ENCODE assay signal across 8 mouse cellular contexts in genomic region chr2:31151892-31152812, GRCm38 (mm10). TPM values are rescaled to one million over a fixed set of nuclear protein-coding genes. Genes with fewer than 3 reads are reported as not detected.
DNase-seq lines count a peak whose midpoint lies in the region; ATAC-seq and TF ChIP-seq lines count a peak whose summit lies in the region.

Gpr107 (plus strand) TSS chr2:31152316.

- peak; percentile 96 for TF ChIP-seq POLR2A in testis, adult 2 months (IDR thresholded peaks at IDR 0.05; ENCODE audit: control insufficient read depth, low read depth, low read length)

- H3K27ac ChIP-seq in forebrain, embryonic 10.5 days: peak within 1 kb of the TSS; percentile 94
- H3K27ac ChIP-seq in heart, embryonic 15.5 days: peak within 1 kb of the TSS; percentile 81
- H3K27ac ChIP-seq in liver, embryonic 16.5 days (ENCODE audit: low read length): peak within 1 kb of the TSS; percentile 62; the same call in 1 of the 2 replicates
- H3K27ac ChIP-seq in neural tube, embryonic 13.5 days (replicated peaks): peak within 1 kb of the TSS; percentile 86
- H3K27ac ChIP-seq in testis, adult 2 months (ENCODE audit: control insufficient read depth, insufficient read depth, low read depth, low read length): peak within 1 kb of the TSS; percentile 74

- TF ChIP-seq CTCF in testis, adult 2 months (IDR thresholded peaks at IDR 0.05; ENCODE audit: control insufficient read depth, insufficient read depth, insufficient replicate concordance, low read depth, low read length): no peak

- H3K36me3 ChIP-seq in forebrain, embryonic 10.5 days (replicated peaks): peaks cover 24% of the 10 kb centered on the region
- H3K36me3 ChIP-seq in heart, embryonic 15.5 days: peaks cover 16% of the 10 kb centered on the region
- H3K36me3 ChIP-seq in liver, embryonic 16.5 days (ENCODE audit: control insufficient read depth, insufficient read depth): no peaks in the 10 kb centered on the region
- H3K36me3 ChIP-seq in neural tube, embryonic 13.5 days: peaks cover 31% of the 10 kb centered on the region
- no peaks in the 10 kb centered on the region for H3K36me3 ChIP-seq in testis, adult 2 months (ENCODE audit: control insufficient read depth, insufficient read depth, low read length)

- peak within 1 kb of the TSS; percentile 86 for H3K9ac ChIP-seq in heart, embryonic 15.5 days
- H3K9ac ChIP-seq in liver, embryonic 16.5 days (ENCODE audit: low read depth, low read length): peak within 1 kb of the TSS; percentile 86
- H3K9ac ChIP-seq in neural tube, embryonic 13.5 days: peak within 1 kb of the TSS; percentile 87

- no peaks in the 10 kb centered on the region for H3K9me3 ChIP-seq in forebrain, embryonic 10.5 days
- no peaks in the 10 kb centered on the region; the same call in 1 of the 2 replicates for H3K9me3 ChIP-seq in heart, embryonic 15.5 days (replicated peaks)
- no peaks in the 10 kb centered on the region for H3K9me3 ChIP-seq in liver, embryonic 16.5 days (replicated peaks; ENCODE audit: control insufficient read depth, low read length)
- no peaks in the 10 kb centered on the region for H3K9me3 ChIP-seq in neural tube, embryonic 13.5 days

- DNase-seq in CD8-positive naive resting alpha-beta T cell, adult 2 months (ENCODE audit: low read depth in 2 of 2, low spot score in 2 of 2): peak; percentile 65 to 77
- peak; percentile 56 for DNase-seq in c-Kit-negative CD71-positive TER-119-positive erythroid progenitor cells, embryonic 14.5 days (ENCODE audit: low read depth, low spot score)
- DNase-seq in forebrain, embryonic 10.5 days (ENCODE audit: extremely low spot score, low spot score): peak; percentile 89
- peak; percentile 88 to 93 for DNase-seq in kidney, postnatal 25 days

- peaks cover 29% of the 10 kb centered on the region for H3K4me1 ChIP-seq in forebrain, embryonic 10.5 days
- H3K4me1 ChIP-seq in heart, embryonic 15.5 days (replicated peaks): peaks cover 28% of the 10 kb centered on the region
- H3K4me1 ChIP-seq in liver, embryonic 16.5 days (ENCODE audit: control insufficient read depth, low read depth, low read length): peaks cover 28% of the 10 kb centered on the region
- peaks cover 28% of the 10 kb centered on the region for H3K4me1 ChIP-seq in neural tube, embryonic 13.5 days (replicated peaks)
- H3K4me1 ChIP-seq in testis, adult 2 months (ENCODE audit: control insufficient read depth, insufficient read depth, low read length): peaks cover 3% of the 10 kb centered on the region

- peak within 1 kb of the TSS; percentile 99 for H3K4me3 ChIP-seq in forebrain, embryonic 10.5 days
- peak within 1 kb of the TSS; percentile 83 for H3K4me3 ChIP-seq in heart, embryonic 15.5 days
- peak within 1 kb of the TSS; percentile 89 for H3K4me3 ChIP-seq in liver, embryonic 16.5 days (ENCODE audit: low read depth, low read length)
- H3K4me3 ChIP-seq in neural tube, embryonic 13.5 days: peak within 1 kb of the TSS; percentile 94
- peak within 1 kb of the TSS; percentile 95 for H3K4me3 ChIP-seq in testis, adult 2 months (ENCODE audit: control insufficient read depth, low read depth, low read length)

- peak within 1 kb of the TSS; percentile 64 for H3K4me2 ChIP-seq in heart, embryonic 15.5 days
- peak within 1 kb of the TSS; percentile 77 for H3K4me2 ChIP-seq in liver, embryonic 16.5 days (ENCODE audit: low read depth, low read length)
- H3K4me2 ChIP-seq in neural tube, embryonic 13.5 days: peak within 1 kb of the TSS; percentile 84

- ATAC-seq in heart, embryonic 15.5 days (replicated peaks; ENCODE audit: insufficient number of reproducible peaks, insufficient read depth, low FRiP score, low read depth): peak; percentile 86
- peak; percentile 81 for ATAC-seq in liver, embryonic 16.5 days (ENCODE audit: low read depth)
- ATAC-seq in neural tube, embryonic 13.5 days (ENCODE audit: low read depth): peak; percentile 94

- under 1% methylated on average over 53 of the region's 53 CpGs for WGBS in forebrain, embryonic 10.5 days
- under 1% methylated on average over 53 of the region's 53 CpGs for WGBS in heart, embryonic 15.5 days
- WGBS in liver, embryonic 16.5 days (ENCODE audit: insufficient replicate concordance): under 1% methylated on average over 53 of the region's 53 CpGs
- WGBS in neural tube, embryonic 13.5 days: under 1% methylated on average over 53 of the region's 53 CpGs

- H3K27me3 ChIP-seq in forebrain, embryonic 10.5 days (ENCODE audit: poor library complexity, severe bottlenecking): no peaks in the 10 kb centered on the region
- no peaks in the 10 kb centered on the region for H3K27me3 ChIP-seq in heart, embryonic 15.5 days
- no peaks in the 10 kb centered on the region for H3K27me3 ChIP-seq in liver, embryonic 16.5 days (ENCODE audit: control insufficient read depth, insufficient read depth, low read depth, low read length)
- H3K27me3 ChIP-seq in neural tube, embryonic 13.5 days: no peaks in the 10 kb centered on the region
- H3K27me3 ChIP-seq in testis, adult 2 months (ENCODE audit: control insufficient read depth, insufficient read depth, low read length): no peaks in the 10 kb centered on the region

RNA-seq across cellular contexts. Expression of gene Gpr107, which starts in this region (rescaled TPM):
- 28.7 and 32.8 TPM in 2 replicates for polyA plus RNA-seq in forebrain, embryonic 10.5 days (2016; fragmentation: Nextera tagmentation; extraction: Ambion mirVana)
- 26.4 and 31.0 TPM in 2 replicates for polyA plus RNA-seq in heart, embryonic 15.5 days (2015; fragmentation: Nextera tagmentation; extraction: Ambion mirVana)
- polyA plus RNA-seq in liver, embryonic 16.5 days (2015; fragmentation: Nextera tagmentation; extraction: Ambion mirVana): 11.5 and 11.9 TPM in 2 replicates
- 34.9 and 37.3 TPM in 2 replicates for polyA plus RNA-seq in neural tube, embryonic 13.5 days (2015; fragmentation: Nextera tagmentation; extraction: Ambion mirVana)
- 33.5 and 34.5 TPM in 2 replicates for polyA plus RNA-seq in testis, adult 2 months (2012; rRNA removed)

Comparison
In these comparisons a context has a peak if more than half of its experiments do, and no peak if none do; other contexts are left out.
1. Peak in every context shown above with its lines: DNase-seq, ATAC-seq, H3K4me3 ChIP-seq and H3K27ac ChIP-seq.